Mouse (Mus musculus): ENCODE data around the gene Mindy4. TPM values are rescaled to one million over a fixed set of nuclear protein-coding genes. Genes with fewer than 3 reads are reported as not detected.

Gene Mindy4
- polyA plus RNA-seq, 1 experiment from 2014 or later: 14.4 TPM

DNA sequence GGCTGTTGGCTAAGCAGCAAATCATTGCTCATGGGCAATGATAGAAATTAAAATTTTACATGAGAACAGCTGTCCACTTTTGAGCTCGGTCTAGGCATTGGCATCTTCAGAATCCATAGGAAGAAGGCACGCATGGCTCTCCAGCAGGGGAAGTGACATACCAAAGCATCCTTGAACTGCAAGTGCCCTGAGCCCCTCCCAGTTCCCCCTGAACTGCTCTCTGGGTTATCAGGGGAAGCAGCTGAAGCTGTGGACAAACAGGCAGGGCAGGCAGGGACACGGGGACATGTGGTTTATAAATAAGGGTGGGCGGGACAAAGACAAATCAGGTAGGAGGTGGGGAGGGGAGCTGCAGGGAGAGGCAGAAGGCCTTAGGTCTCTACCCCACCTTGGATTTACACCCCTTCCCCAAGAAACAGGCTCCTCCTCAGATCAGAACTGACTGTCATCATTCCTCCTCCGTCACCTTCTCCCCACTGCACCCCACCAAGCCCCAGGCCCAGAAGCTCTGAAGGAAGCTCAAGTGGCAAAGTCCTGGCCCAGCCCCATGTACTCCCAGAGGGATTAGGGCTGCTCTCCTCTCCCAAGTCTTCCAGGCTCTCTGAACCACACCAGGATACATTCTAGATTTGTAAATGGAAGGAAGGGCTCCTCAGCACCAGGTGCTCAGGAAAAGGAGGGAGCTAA is 153.0 kb downstream of the Mindy4 start:
- Histone ChIP-seq H3K4me1 (replicated peaks; ENCODE audit: control insufficient read depth, insufficient read depth, low read length) (no peaks in the 10 kb centered on the region), H3K27ac (ENCODE audit: low read length) (no peak overlapping the region), H3K4me3 (replicated peaks; ENCODE audit: low read length) (no peak overlapping the region), H3K9me3 (ENCODE audit: control insufficient read depth, low read length) (no peaks in the 10 kb centered on the region), H3K9ac (replicated peaks; ENCODE audit: low read depth, low read length) (no peak overlapping the region), H3K4me2 (ENCODE audit: low read length) (no peak overlapping the region), H3K27me3 (replicated peaks; ENCODE audit: control insufficient read depth, insufficient read depth, low read length) (no peaks in the 10 kb centered on the region), H3K36me3 (ENCODE audit: control insufficient read depth, insufficient read depth) (no peaks in the 10 kb centered on the region)
- ATAC-seq: no peak
- WGBS: 72% methylated on average over 5 of the region's 5 CpGs

DNA sequence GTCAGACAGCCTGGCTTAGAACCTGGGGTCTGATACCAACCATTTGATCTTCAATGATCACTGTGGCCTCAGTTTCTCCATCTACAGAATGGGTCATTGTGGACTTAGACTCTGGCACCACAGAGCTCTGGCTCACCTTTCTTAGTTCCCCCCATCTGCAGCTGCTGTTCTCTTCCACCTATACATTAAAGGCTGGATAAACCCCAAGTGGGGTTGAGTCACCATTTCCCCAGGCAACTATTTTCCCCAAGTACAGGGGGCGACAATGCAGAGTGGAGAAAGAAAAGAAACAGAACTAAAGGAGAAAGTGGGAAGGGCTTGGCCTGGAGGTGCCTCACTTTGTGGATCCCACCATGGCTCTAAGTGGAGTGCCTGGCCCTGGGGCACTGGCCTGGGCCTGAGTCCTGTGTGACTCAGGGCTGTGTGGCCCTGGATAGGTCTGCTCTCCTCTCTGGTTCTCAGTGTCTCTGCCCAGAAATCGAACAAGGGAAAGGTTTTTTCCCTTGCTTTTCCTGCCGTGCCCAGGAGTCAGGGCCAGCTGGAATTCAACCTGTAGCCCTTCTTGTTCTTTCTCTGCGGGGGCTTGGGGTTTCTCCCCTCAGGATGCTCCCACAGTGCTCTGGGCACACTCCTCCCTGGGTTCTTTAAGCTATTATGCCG is 153.9 kb downstream of the Mindy4 start:
- ATAC-seq: no peak
- Histone ChIP-seq H3K4me2 (ENCODE audit: low read length) (no peak overlapping the region), H3K4me1 (replicated peaks; ENCODE audit: control insufficient read depth, insufficient read depth, low read length) (no peaks in the 10 kb centered on the region), H3K9me3 (ENCODE audit: control insufficient read depth, low read length) (no peaks in the 10 kb centered on the region), H3K27ac (ENCODE audit: low read length) (no peak overlapping the region), H3K4me3 (replicated peaks; ENCODE audit: low read length) (no peak overlapping the region), H3K27me3 (replicated peaks; ENCODE audit: control insufficient read depth, insufficient read depth, low read length) (no peaks in the 10 kb centered on the region), H3K36me3 (ENCODE audit: control insufficient read depth, insufficient read depth) (no peaks in the 10 kb centered on the region), H3K9ac (replicated peaks; ENCODE audit: low read depth, low read length) (no peak overlapping the region)
- WGBS: 47% methylated on average over 5 of the region's 5 CpGs

DNA sequence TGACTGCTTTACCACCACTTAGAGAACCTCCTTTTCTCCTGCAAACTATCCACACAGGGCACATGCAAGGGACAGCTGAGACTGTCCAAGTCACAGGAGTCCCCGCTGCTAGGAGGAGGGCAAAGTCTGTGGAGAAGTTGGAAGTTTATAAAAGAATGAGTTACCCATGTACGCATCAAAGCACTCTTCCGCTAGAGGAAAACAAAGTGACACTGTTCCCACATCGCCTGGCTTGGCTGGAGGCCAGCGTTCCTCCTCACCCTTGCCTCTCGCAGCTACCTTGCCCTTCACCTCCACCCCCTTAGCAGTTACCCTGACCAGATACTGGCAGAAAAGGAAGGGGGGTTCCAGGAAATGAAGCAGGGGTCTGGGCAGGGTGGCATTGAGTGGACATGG is 154.5 kb downstream of the Mindy4 start:
- no peak overlapping the region for H3K27ac ChIP-seq (ENCODE audit: low read length)
- H3K9ac ChIP-seq (replicated peaks; ENCODE audit: low read depth, low read length): no peak overlapping the region
- H3K4me3 ChIP-seq (replicated peaks; ENCODE audit: low read length): no peak overlapping the region
- no peaks in the 10 kb centered on the region for H3K9me3 ChIP-seq (ENCODE audit: control insufficient read depth, low read length)
- no peaks in the 10 kb centered on the region for H3K36me3 ChIP-seq (ENCODE audit: control insufficient read depth, insufficient read depth)
- H3K4me2 ChIP-seq (ENCODE audit: low read length): no peak overlapping the region
- no peak for ATAC-seq
- H3K27me3 ChIP-seq (replicated peaks; ENCODE audit: control insufficient read depth, insufficient read depth, low read length): no peaks in the 10 kb centered on the region
- 38% methylated on average over 6 of the region's 6 CpGs for WGBS
- H3K4me1 ChIP-seq (replicated peaks; ENCODE audit: control insufficient read depth, insufficient read depth, low read length): no peaks in the 10 kb centered on the region

DNA sequence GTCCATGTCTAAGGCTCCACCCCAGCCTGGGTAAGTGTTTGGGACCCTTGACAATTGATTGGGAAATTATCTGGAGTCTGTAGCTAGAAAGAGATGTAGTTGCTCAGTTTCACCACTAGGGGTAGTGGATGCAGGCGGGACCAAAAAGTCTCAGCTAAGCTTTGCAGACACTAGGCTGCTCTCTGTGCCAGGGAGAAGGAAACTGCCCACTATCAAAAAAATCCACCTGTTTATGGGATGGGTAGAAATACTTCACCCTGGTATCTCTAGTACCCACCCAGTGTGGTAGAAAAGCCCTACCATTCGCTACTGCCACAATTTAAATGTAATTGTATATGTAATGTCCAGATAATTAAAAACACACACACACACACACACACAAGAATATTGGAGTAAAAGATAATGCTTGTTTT is 155.6 kb downstream of the Mindy4 start:
- Histone ChIP-seq H3K9me3 (ENCODE audit: control insufficient read depth, low read length) (no peaks in the 10 kb centered on the region), H3K4me3 (replicated peaks; ENCODE audit: low read length) (no peak overlapping the region), H3K27me3 (replicated peaks; ENCODE audit: control insufficient read depth, insufficient read depth, low read length) (no peaks in the 10 kb centered on the region), H3K27ac (ENCODE audit: low read length) (no peak overlapping the region), H3K36me3 (ENCODE audit: control insufficient read depth, insufficient read depth) (no peaks in the 10 kb centered on the region), H3K4me1 (replicated peaks; ENCODE audit: control insufficient read depth, insufficient read depth, low read length) (no peaks in the 10 kb centered on the region), H3K9ac (replicated peaks; ENCODE audit: low read depth, low read length) (no peak overlapping the region), H3K4me2 (ENCODE audit: low read length) (no peak overlapping the region)
- ATAC-seq: 0 out of 2 replicates have a peak, but pooled peaks have one; percentile 23
- WGBS: 39% methylated on average over 2 of the region's 2 CpGs

DNA sequence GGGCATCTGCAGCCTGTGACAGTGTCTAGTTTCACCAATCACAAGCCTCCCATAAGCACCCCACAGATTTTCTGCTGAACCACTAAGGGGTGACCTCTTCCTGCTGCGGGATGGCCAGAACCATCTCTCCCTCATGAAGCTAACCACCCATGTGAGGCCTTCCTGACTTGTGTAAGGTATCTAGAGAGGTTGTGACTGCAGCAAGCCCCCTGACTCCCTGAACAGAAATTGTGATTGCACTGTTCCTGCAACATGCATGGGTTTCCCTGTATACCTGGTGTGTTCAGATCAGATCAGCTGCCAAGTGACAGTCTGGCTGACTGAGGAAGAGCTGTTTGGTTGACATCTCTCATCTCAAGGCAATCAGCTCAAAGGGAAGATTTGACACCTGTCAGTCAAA is 159.5 kb downstream of the Mindy4 start:
- ATAC-seq: no peak
- Histone ChIP-seq H3K27me3 (replicated peaks; ENCODE audit: control insufficient read depth, insufficient read depth, low read length) (no peaks in the 10 kb centered on the region), H3K36me3 (ENCODE audit: control insufficient read depth, insufficient read depth) (no peaks in the 10 kb centered on the region), H3K4me1 (replicated peaks; ENCODE audit: control insufficient read depth, insufficient read depth, low read length) (no peaks in the 10 kb centered on the region), H3K27ac (ENCODE audit: low read length) (no peak overlapping the region), H3K4me3 (replicated peaks; ENCODE audit: low read length) (no peak overlapping the region), H3K9me3 (ENCODE audit: control insufficient read depth, low read length) (no peaks in the 10 kb centered on the region), H3K4me2 (ENCODE audit: low read length) (no peak overlapping the region), H3K9ac (replicated peaks; ENCODE audit: low read depth, low read length) (no peak overlapping the region)
- 89% methylated on average over 1 of the region's 1 CpGs for WGBS

DNA sequence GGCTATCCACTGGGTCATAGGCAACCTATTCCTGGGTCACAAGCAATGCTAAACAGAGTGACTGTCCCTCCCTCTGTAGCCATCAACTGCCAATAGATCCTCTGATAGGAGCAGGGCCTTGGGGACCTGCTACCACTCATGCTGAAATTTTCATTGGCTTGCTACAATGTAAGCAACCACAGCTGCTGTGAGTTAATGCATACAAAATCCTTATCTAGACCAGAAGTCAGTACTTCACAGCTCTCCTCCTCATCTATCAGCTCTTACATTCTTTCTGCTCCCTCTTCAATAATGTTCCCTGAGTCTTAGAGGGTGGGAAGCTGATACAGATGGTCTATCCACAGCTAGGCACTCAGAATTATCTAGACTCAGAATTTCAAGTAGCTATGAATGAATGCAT is 163.9 kb downstream of the Mindy4 start:
- no peak overlapping the region for H3K4me2 ChIP-seq (ENCODE audit: low read length)
- no peak for ATAC-seq
- no peaks in the 10 kb centered on the region for H3K27me3 ChIP-seq (replicated peaks; ENCODE audit: control insufficient read depth, insufficient read depth, low read length)
- H3K4me3 ChIP-seq (replicated peaks; ENCODE audit: low read length): no peak overlapping the region
- H3K36me3 ChIP-seq (ENCODE audit: control insufficient read depth, insufficient read depth): no peaks in the 10 kb centered on the region
- no peak overlapping the region for H3K9ac ChIP-seq (replicated peaks; ENCODE audit: low read depth, low read length)
- H3K4me1 ChIP-seq (replicated peaks; ENCODE audit: control insufficient read depth, insufficient read depth, low read length): no peaks in the 10 kb centered on the region
- peaks cover 2% of the 10 kb centered on the region; the same call in 1 of the 2 replicates for H3K9me3 ChIP-seq (ENCODE audit: control insufficient read depth, low read length)
- H3K27ac ChIP-seq (ENCODE audit: low read length): no peak overlapping the region

Small RNAs within 50 kb of the gene (microRNA-seq; reads per million reads assigned to microRNA genes)
- gene Gm25458: not detected

Other genes with a start within 250 kb of the Mindy4 start
- gene Nod1, start 230.8 kb upstream of the Mindy4 start, polyA plus RNA-seq (2015; fragmentation: Nextera tagmentation; extraction: Ambion mirVana): 2.3 and 2.5 TPM in 2 replicates
- 18.9 and 21.0 TPM in 2 replicates for gene Ggct, start 210.4 kb upstream of the Mindy4 start, polyA plus RNA-seq (2015; fragmentation: Nextera tagmentation; extraction: Ambion mirVana)
- 229 and 233 TPM in 2 replicates for gene Gars, start 165.4 kb upstream of the Mindy4 start, polyA plus RNA-seq (2015; fragmentation: Nextera tagmentation; extraction: Ambion mirVana)
- 0.29 and 1.3 TPM in 2 replicates for gene Crhr2, start 70.4 kb upstream of the Mindy4 start, polyA plus RNA-seq (2015; fragmentation: Nextera tagmentation; extraction: Ambion mirVana)
- 0.22 TPM in 1 of 2 replicates, not detected in the other for gene Inmt, start 28.3 kb upstream of the Mindy4 start, polyA plus RNA-seq (2015; fragmentation: Nextera tagmentation; extraction: Ambion mirVana)
- 6.4 and 9.0 TPM in 2 replicates for gene Aqp1, start 133.0 kb downstream of the Mindy4 start, polyA plus RNA-seq (2015; fragmentation: Nextera tagmentation; extraction: Ambion mirVana)
- not detected in 2 replicates for gene Ghrhr, start 172.9 kb downstream of the Mindy4 start, polyA plus RNA-seq (2015; fragmentation: Nextera tagmentation; extraction: Ambion mirVana)
- gene Adcyap1r1, start 248.6 kb downstream of the Mindy4 start, polyA plus RNA-seq (2015; fragmentation: Nextera tagmentation; extraction: Ambion mirVana): 33.8 and 37.9 TPM in 2 replicates